9 mouse cellular contexts compared by ENCODE assay signal in the genomic region with DNA sequence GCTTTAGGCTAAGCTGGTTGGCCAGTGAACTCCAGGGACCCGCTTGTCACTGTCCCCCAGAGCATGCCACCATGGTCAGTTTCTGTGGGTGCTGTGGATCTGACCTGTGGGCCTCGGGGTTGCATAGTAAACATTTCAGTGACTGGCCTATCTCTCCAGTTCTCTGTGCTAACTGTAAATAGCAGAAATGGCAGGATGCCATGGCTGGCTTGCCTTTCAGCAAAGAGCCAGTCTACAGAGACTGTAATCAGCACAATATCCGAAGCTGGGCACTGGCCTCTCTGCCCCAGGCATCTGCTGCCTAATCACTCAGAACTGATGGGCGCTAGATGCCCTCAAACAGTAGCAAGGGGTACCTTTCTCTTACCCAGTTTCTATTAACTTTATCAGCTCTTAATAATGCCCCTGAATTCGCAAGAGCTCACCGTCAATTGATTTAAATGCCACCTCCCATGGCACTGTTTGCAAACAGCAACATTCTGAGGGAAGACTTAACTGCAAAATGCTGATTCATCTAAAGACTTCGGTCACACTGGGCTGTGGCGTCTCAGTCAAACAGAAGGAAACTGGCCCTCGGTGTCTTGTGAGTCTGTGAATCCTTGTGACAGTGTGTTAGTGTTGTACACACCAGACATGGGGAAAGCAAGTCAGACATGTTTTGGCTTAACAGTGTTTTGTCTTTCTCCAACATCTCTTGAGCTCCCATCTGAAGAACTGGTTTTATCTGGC. TPM values are rescaled to one million over a fixed set of nuclear protein-coding genes. Genes with fewer than 3 reads are reported as not detected.
DNase-seq lines count a peak whose midpoint lies in the region; ATAC-seq and TF ChIP-seq lines count a peak whose summit lies in the region.
"Had no signal": no experiment of that assay in that cellular context is flagged by ENCODE, and none has a peak within 500 bp of the region (broad histone marks: within the 10 kb centered on the region; RNA-seq: fewer than 3 reads in every experiment).

No protein-coding gene starts in this region.

- TF ChIP-seq CTCF in thymus, adult 2 months (IDR thresholded peaks at IDR 0.05; ENCODE audit: borderline replicate concordance, control insufficient read depth, extremely low read depth, insufficient read depth, low read length, poor library complexity) = no peak

- no peak overlapping the region for H3K27ac ChIP-seq in thymus, adult 2 months (ENCODE audit: control insufficient read depth, insufficient read depth, low read length)
- H3K27ac ChIP-seq: limb, embryonic 12.5 days had no signal

- peaks cover 11% of the 10 kb centered on the region for H3K36me3 ChIP-seq in thymus, adult 2 months (ENCODE audit: control insufficient read depth, insufficient read depth, low read length)

- H3K27me3 ChIP-seq in thymus, adult 2 months (ENCODE audit: control insufficient read depth, insufficient read depth, low read length) = no peaks in the 10 kb centered on the region
- H3K27me3 ChIP-seq: limb, embryonic 12.5 days had no signal

- peak; percentile 74 for DNase-seq in cerebellum, postnatal 10 days
- no peak for DNase-seq in cerebellum, adult 9-11 months
- DNase-seq in left cerebral cortex, postnatal 4 days = peak; percentile 50
- DNase-seq in left cerebral cortex, postnatal 14 days (ENCODE audit: low spot score in 2 of 2) = no peak
- DNase-seq in brain, adult 2 months (ENCODE audit: low read depth, low spot score) = peak; percentile 70
- DNase-seq in kidney, postnatal 25 days = peak; percentile 82 to 83
- DNase-seq in thymus, adult 2 months = no peak

- intact Hi-C loops in left cerebral cortex, postnatal 4 days (cut with DNase I) = no loop called here
- intact Hi-C loops in left cerebral cortex, postnatal 14 days (cut with DNase I) = no loop called here

- TF ChIP-seq POLR2A in thymus, adult 2 months (IDR thresholded peaks at IDR 0.05; ENCODE audit: control insufficient read depth, extremely low read depth, insufficient read depth, low read length, poor library complexity) = no peak

- WGBS in thymus, adult 2 months = 82% methylated on average over 9 of the region's 9 CpGs

- H3K4me3 ChIP-seq in thymus, adult 2 months (ENCODE audit: control insufficient read depth, insufficient read depth, low read length) = no peak overlapping the region
- H3K4me3 ChIP-seq: limb, embryonic 12.5 days had no signal

- no peak for ATAC-seq in inflammation-experienced regulatory T-cells, adult 6 months

- no peaks in the 10 kb centered on the region for H3K4me1 ChIP-seq in thymus, adult 2 months (replicated peaks; ENCODE audit: control insufficient read depth, insufficient read depth, low read length)

RNA-seq across cellular contexts. Expression of gene Zfp326, which starts 59.0 kb away (rescaled TPM):
- 10 to 100 TPM; 57.2 to 64.9 TPM for total RNA-seq in left cerebral cortex, postnatal 4 days (2021)
- 10 to 100 TPM; 37.0 to 40.0 TPM for total RNA-seq in left cerebral cortex, postnatal 14 days (2021)
- polyA plus RNA-seq in thymus, adult 2 months (2012; rRNA removed) = 11.3 and 12.4 TPM in 2 replicates
- polyA plus RNA-seq in inflammation-experienced regulatory T-cells, adult 6 months (2017; shearing (Covaris generic)) = 10 to 100 TPM; 13.0 to 23.1 (median 15.0) TPM

Comparison
In these comparisons a context has a peak if more than half of its experiments do, and no peak if none do; other contexts are left out.
1. DNase-seq: peak in cerebellum, postnatal 10 days (2 of 2), left cerebral cortex, postnatal 4 days (single experiment), brain, adult 2 months (single experiment) and kidney, postnatal 25 days (2 of 2); none in cerebellum, adult 9-11 months (single experiment), left cerebral cortex, postnatal 14 days (0 of 2) and thymus, adult 2 months (single experiment).